Mouse (Mus musculus) layer of hippocampus, adult 11-12 months (tissue): ENCODE measurements around the gene Atf2.

Experiments
- DNase-seq: peaks from one replicate; pipeline ENCODE4 v3.0.0; 2022; ENCODE audit warnings: low spot score

Gene Atf2

GRCm38 (mm10) chr2:73775683-73776310 lies 116.6 kb downstream of the Atf2 start:
- no peak for DNase-seq

DNA sequence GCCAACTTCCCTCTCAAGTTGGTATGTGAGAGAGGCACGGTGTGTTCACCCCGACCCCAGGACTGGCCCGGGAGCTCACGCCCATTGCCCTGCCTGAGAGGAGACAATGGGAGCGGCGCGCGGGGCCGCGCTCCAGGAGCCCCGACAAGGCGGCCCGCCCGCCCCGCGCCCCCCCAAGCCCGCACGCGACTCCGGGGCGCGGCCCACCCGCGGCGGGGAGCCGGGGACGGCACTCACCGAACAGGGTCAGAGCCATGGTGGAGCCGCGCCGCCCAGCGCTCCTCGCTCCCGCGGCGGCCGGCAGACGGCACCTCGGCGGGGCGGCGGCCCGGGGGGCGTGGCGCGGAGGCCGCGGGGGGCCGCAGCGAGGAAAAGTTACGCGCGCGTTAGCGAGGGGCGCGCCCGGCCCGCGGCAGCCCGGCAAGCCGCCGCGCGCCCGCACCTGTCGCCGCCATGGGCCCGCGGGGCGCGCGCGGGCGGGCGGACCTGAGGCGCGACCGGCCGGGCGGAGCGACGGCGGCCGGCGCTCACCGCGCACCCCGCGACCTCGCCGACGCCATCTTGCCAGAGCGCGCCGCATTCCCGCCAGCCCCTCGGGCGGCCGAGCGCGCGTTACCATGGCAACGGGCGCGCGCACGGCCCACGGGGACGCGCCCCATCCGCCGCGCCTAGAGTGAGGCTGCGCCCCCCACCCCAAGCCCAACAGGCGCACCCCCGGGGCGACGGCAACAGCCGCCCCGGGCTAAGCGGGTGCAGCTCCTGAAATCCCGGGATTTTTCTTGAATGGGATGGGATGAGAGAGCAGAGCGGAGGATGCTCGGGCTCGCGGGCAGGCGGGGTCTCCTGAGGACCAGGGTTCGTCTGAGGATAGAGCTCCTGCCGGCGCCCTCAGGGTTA lies 117.4 kb downstream of the Atf2 start, which contains the start of gene Chn1:
Chn1 (minus strand) TSS at position 561 of the 897 bp plus-strand sequence.
- peak; percentile 58 for DNase-seq

GRCm38 (mm10) chr2:73772945-73773344 lies 119.5 kb downstream of the Atf2 start:
- no peak for DNase-seq

DNA sequence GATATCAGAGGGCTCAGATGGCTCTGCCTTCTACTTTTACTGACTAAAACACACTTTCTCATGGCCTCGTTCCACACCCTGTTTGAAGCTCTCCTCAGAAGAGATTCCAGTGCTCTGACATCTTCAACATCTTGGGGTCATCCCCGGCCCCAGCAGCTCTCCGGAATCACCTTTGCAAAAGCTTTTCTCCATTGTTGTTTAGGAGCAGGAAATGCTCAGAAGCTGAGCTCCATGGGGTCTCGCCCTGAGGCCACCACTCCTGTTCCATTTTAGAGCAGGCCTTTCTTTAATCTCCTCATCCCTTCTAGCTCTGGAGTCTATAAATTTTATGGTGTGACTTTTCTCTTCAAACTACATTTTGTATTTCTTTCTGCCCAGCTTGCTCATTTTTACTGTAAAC lies 123.8 kb downstream of the Atf2 start:
- DNase-seq: no peak
